Mouse (Mus musculus): ENCODE measurements at regions not wholly inside any gene's neighbourhood (a gene's known extent, or its start where the extent isn't known, plus 50 kb on each side); places are given as distances from the start of the nearest gene placed in this dataset.

DNA sequence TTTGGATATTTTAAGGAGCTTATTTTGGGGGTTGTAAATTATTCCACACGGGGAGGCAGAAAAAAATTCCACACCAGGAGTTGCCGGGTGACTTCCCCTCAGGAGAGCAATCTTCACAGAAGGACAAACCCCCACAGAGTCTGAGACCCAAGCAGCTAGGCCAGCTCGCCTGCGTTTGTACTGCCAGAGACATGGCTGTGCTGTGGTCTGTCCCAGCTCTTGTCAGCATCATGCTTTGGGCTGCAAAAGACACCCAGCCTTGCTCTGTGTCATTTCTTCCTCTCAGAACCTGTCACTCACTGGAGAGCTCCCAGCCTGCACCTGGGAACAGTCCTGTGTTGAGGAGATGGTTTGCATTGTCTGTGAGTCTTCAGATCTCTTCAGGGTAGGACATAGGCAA lies 224.5 kb downstream of the Sec61b start:
- TF ChIP-seq CTCF (IDR thresholded peaks at IDR 0.05; ENCODE audit: borderline replicate concordance, extremely low read depth, insufficient read depth, insufficient read length) (no peak), POLR2A (IDR thresholded peaks at IDR 0.05; ENCODE audit: borderline replicate concordance, extremely low read depth, insufficient read depth, insufficient read length, poor library complexity, severe bottlenecking) (no peak)

All from brain, embryonic 14.5 days (tissue).